Mouse (Mus musculus): ENCODE results near the gene Hsbp1.
A peak's percentile ranks its signal among the peaks of the same experiment; 100 is the strongest.

DNA sequence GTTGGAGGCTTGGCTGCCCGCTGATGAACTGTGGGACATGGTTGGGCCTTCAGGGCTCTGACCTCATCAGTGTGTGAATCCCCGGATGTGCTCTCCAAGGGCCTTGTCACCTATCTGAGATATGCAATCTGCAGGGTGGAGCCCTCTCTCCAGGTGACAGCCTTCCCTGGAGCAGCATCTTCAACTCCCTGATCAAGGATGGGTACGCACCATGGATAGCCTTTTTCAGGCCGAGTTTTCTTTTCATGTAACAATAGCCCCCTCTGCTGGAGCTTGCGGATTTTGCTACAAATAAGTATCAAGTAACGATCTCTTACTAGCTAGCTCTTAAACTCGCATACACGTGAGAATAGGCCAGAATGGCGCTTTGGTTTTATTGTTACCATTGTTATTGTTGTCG, 40.2 kb downstream of the Hsbp1 start:
- TF ChIP-seq CTCF (IDR thresholded peaks at IDR 0.05; ENCODE audit: extremely low read depth, insufficient read depth, low read length) (peak; percentile 66), POLR2A (IDR thresholded peaks at IDR 0.05; ENCODE audit: extremely low read depth, insufficient read depth, low read length) (no peak)

All from cortical plate, adult 2 months (tissue).